Mouse (Mus musculus) cerebellum, postnatal 14 days (tissue): Measurements from ENCODE around the gene Jmjd1c.

Experiments
- DNase-seq, 2 experiments: peaks; one replicate each; pipeline ENCODE4 v3.0.0; 2021; ENCODE audit warnings: mixed read lengths in 2 of 2

The Jmjd1c gene

DNA sequence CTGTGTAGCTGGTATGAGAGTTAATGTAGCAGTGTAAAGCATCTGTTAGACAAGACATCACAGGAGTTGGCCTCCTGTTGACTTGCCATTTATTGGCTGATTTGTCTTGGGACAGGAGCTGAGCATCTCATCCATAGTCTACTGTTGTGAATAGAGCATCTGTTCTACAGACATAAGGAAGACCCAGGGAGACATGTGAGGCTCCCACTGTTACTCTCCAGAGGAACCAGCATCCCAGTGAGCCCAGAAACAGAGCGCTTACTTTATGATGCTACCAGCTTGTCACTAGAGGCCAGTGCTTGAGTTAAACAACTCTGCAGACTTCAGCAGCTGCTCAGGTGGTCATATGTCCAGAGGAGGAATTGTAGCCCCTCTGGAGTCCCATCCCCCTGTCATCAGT lies 157.2 kb downstream of the Jmjd1c start:
- no peak for DNase-seq

DNA sequence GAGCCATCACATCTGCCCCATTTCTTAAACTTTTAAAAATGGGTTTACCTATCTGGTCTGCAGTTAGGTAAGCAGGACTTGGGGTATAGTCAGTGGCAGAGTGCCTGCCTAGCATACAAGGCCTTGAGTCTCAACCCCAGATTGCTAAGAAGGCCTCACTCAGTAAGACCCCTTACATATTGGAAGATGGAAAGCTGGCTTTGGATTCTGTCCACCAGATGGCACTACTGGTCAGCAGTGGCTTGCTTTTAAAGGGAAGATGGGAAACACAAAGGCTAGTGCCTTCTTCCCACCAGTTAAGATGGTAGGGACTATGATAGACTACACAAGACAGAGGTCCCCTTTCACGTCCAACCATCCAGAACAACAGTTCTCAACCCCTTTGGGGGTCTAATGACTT lies 168.9 kb downstream of the Jmjd1c start:
- peak; percentile 69 to 82 for DNase-seq

DNA sequence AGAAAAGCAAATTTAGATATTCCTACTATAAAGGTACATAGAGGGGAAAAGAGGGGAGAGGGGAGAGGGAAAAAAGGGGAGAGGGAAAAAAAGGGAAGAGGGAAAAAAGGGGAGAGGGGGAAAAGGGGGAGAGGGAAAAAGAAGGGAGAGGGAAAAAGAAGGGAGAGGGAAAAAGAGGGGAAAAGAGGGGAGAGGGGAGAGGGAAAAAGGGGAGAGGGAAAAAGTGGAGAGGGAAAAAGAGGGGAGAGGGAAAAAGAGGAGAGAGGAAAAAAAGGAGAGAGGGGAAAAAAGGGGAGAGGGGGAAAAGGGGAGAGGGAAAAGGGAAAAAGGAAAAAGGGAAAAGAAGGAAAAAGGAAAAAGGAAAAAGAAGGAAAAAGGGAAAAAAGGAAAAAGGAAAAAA lies 180.0 kb downstream of the Jmjd1c start:
- no peak for DNase-seq

DNA sequence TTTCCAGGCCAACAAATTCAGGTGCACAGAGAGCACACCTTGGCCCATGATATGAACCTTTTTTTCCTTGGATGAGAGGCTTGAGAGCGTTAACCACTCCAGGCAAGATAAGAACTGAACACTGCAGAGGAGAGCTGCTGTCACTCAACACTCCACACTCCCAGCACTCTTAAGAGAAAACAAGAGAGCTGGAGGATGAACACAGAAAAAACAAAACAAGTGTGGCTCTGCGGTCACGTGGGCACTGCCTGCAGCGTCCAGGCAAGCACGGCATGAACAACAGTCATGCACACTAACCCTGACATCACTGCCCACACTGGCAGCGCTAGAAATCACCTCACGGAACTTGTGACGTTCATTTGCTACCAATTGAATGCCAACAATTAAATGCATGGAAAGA lies 185.9 kb downstream of the Jmjd1c start:
- DNase-seq = no peak

DNA sequence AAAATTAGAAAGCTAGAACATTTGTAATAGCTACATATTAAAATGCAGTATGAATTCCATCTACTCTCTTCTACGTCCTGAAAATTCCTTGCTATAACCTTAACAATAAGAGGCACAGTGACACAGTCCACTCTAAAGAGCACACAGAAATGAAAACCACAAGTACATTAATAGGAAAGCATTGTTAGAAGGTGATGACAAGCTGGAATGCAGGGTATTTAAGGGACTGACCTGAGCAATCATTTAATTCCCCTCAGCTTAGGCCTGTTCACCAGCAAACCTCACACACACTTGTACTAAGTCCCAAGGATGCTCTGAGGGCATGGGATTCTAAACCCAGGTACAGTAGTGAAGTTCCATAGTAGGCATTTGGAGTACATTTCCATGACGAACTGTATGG lies 186.6 kb downstream of the Jmjd1c start:
- no peak for DNase-seq

DNA sequence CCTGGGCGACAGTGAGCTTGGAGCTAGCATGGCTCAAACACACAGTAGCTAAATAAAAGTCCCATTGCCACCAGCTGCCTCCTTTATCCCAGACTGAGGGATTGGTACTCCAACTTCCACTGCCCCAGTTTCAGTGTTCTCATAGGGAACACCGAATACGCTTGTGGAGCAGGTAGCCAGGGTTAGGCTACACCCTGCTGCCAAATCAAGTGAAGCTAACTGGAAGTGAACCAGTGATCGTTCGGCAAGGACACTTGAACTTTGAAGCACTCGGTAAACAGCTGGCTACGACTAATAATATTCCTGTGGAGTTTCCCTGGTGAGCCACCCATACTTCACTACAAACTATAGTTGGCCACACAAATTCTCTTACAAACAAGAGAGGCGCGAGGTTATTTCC lies 187.6 kb downstream of the Jmjd1c start:
- DNase-seq = no peak

DNA sequence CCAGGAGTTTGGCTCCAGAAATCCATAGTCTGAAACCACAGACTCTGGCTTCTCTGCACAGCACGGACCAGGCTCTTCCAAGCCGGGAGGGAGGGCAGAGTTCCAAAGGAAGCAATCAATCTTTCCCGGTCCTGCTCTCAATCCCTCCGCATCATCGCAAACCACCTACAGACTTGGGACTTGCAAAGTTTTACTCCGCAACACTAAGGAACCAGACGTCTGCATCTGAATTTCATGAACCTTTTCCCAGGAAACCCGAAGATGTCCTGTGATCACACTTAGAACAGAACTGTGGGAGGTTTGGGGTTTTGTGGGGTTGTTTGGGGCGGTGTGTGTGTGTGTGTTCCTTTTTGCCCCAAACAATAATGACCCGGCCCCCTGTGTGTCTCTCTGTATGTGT lies 188.4 kb downstream of the Jmjd1c start:
- peak; percentile 33 to 52 for DNase-seq

DNA sequence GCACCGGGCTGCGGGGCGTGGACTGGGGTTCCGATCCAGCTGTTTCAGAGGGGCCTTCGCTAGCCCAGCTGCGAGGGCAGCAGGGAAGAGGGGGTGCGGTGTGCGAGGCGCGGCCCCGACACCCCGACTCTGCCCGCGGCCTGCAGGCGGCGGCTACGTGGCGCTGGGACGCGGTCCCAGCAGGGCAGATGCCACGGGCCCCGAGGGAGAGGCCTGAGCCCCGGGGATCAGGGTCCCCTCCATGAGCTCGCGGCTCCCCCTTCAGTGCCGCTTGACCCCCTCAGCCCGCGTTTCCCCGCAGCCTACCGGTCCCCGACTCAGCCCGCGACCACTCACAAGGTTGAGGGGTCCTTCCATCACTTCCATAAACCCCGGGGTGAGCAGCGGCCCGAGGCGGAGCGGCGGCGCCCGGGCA lies 188.8 kb downstream of the Jmjd1c start:
- DNase-seq = no peak

DNA sequence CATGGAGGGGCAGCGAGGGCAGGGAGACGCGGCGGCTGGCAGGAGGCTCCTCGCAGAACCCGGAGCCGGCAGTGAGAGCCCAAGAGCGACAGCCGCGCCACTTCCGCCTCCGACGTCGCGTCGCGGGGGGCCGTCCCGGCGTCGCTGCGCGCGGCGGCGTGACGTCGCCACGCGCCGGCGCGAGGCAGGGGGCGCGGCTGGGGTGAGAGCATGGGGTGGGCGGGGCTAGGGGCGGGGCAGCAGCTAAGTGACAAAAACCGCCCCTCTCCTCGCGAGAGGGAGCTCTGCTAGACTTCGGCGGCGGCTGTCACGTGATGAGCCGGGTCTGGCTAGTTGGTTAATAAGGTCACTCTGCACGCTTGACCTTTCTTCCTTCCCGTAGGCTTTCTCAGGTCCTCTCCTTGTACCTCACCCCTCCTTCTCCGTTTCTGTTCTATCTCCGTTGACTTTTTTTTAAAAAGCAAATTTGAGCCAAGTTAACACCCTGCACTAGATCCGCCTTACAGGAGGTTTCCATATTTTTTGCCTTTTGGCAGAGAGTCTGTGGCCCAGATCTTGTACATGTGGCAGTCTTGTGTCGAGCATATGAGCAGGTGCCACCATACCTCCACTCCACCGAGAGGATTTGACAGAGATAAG lies 189.4 kb downstream of the Jmjd1c start, which contains the start of gene Nrbf2:
TSS of gene Nrbf2 (minus strand) at position 130 of the 639 bp plus-strand sequence.
- DNase-seq = peak; percentile 89 to 92

DNA sequence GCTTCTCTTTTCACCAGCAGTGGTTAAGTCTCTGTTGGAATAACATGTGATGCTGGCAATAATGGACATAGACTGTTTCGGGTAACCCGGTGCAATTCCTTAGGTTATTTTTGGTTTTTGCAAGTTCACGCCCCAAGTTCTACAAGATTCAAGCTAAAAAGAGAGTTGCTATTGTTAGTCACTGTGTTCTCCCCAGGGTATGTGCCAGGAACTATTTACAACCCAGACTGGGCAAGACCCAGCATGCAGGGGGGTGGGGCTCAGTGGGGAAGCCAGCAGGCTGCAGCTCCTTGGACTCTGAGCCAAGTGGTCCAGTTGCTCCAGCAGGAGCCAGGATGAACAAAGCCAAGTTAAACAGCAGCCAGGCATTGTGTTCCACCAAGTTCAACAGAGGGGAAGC lies 192.0 kb downstream of the Jmjd1c start:
- peak; percentile 42 to 63 for DNase-seq

DNA sequence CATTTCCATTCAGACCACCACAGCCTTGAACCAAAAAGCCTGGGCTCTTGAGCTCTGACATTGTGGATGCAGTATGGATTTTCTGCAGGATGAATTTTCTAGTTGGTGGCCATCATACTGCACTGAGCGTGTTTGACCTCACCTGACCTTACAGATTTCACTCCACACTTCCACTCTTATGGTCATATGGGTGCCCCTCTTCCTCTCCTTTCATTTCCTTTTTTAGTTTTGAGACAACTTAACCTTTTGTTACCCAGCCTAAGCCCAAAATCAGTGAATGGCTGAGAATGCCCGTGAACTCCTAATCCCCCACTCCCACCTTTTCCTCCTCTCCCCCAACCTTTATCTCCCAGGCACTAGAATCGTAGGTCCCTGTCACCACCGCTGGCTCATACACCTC lies 194.7 kb downstream of the Jmjd1c start:
- DNase-seq = no peak

DNA sequence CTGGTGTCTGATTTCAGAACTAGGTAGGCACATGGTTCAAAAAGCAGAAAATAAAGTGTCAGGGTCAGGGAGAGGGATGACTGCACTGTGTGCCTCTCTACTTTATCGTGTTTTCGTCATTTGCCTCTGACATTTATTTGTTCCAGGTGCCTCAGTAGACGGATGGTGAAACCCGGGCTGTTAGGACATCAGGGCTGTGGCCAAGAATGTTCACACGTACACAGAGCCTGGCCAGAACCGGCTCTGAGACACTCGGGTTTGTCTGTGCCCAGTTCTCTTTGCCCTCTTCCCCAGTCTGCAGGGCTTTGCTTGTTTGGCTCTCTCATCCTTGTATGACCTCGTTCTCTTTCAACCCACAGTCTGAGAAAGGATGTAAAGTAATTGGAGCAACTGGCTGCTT lies 195.2 kb downstream of the Jmjd1c start:
- DNase-seq = no peak

DNA sequence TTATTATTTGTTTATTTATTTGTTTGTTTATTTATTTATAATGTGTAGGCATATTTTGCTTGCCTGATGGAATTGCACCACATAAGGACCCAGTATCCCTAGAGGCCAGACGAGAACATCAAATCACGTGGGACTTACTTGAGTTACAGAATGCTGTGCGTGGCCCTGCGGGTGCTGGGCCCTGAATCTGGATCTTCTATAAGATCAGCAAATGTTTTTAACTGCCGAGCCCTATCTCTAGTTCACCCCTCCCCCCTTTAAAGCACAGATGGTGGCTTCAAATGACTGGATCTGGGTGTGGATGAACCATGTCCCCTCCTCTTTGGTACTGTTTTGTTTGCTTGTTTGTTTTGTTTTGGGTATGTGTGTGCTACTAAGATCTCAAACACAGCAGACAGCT lies 199.4 kb downstream of the Jmjd1c start:
- no peak for DNase-seq

DNA sequence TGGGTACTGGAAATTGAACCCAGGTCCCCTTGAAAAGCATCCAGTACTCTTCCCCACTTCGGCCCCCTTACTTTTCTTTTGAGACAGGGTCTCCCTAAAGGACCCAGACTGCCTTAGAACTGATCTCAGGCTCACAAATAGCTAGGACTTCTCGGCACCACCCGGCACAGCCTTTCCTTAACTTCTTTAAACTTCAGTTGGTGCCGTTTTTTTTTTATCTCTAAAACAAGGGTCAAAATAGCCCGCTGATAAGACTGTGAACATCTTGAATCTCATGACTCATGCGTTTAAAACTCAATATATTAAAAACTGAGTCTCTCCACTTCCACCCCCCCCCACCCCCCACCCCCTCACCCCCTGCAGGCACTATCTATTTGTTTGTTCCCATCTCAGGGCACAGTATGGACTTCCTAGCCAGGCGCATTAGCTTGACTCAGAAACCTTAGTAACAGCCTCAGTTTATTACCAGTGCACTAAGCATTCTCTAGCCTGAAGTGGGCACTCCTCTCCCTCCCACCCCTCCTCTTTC lies 200.1 kb downstream of the Jmjd1c start:
- DNase-seq = no peak

DNA sequence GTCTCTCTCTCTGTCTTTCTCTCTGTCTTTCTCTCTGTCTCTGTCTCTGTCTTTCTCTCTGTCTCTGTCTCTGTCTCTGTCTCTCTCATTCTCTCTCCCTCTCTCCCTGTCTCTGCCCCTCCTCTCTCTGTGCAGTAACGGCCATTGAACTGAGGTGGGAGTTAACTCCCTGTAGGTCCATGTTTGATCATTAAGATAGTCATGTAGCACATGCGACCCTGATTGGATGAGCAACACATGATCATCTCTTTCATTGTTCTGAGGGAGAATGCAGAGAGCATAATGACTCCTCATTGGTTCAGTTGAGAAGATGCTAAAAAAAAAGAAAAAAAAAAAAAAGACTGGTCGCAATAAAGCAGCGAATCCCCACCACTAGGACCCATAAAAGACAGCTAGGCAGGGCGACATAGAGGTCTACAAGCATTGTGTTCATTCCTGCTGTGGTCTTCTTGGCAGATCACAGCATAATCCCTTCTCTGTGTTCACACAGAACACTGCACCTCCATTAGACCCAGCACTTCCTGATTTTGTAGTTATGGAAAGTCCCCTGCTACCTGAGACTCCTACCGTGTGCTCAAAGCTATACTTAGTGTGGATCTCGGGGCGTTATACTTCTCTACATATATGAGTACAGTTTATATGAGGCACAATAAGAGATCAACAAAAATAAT lies 200.7 kb downstream of the Jmjd1c start:
- DNase-seq = no peak

DNA sequence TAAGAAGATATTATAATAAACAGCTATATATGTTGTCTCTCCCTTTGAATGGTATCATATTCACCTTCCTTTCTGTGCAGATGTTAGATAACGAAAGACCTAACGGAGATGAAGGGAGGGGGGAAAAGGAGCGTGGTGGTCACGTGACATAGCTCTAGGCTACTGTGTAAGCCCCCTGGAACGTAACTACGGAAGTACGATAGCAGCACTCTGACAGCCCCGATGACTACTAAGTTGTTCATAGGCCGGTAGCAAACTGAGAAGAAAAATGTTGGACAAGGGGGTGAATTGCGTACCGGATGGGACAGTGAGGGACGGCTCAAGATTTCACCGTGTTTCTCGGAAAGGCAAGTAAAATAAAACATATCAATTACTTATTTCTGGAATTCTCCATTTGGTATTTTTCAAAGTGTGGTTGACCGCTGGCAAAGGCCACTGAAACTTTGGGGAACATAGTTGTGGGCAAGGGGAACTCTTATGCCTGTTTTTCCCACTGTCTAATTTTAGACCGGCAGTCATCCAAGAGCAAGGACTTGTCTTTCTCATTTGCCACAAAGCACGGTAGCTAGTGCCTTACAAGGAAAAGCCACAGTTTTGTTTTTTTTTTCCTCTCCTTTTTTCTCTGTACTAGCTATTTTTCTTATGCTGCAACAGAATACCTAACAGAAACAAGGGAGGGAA lies 201.4 kb downstream of the Jmjd1c start:
- no peak for DNase-seq

DNA sequence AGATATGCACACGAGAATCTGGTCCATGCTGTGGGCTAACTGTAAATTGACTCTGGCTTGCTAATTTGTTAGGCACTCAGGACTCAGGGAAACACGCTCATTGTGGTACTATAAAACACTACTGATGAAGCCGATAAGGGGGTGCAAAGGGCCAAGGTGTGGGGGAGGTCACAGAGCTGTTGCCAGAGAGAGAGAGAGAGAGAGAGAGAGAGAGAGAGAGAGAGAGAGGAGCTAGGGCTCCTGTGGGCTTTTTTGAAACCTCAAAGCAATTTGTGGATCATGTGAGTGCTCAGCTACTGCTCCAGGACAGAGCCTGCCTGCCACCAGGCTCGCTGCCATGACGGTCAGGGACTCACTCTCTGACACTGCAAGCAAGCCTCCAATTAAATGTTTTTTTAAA lies 202.9 kb downstream of the Jmjd1c start:
- DNase-seq = no peak

DNA sequence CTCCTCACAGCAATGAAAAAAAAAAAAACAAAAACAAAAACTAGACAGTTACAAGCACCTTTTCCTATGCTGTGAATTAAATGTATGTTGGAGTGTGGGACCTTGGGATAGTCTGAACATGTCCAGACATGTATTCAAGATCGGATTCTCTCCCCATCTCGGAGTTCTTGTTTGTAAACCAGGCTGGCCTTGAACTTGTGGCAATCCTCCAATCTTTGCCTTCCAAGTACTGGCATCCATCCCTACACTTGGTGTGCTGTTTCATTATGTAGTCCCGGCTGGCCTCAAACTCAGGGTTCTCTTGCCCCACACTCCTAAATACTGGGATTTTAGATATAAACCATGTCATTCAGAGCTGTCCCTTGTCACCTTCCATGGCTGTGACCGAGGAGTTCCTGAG lies 203.4 kb downstream of the Jmjd1c start:
- peak in 1 of 2 experiments; percentile 35 for DNase-seq

DNA sequence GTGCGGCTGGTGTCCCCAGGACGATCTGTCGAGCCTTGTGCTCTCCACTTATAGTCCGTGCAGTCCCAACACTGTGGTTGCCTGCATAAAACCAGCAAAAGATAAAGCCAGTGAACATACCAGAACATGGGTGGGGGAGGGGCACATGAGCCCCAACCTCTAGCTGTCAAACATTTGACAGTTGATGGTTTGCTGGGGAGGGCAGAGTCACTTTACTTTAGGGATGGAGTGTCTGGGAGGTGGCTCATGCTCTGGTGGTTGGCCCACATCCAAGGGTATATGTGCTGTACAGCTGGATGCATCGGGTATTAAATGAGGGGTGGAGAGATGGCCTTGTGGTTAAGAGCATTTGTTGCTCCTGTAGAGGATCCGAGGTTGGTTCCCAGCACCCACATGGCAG lies 205.1 kb downstream of the Jmjd1c start:
- no peak for DNase-seq

DNA sequence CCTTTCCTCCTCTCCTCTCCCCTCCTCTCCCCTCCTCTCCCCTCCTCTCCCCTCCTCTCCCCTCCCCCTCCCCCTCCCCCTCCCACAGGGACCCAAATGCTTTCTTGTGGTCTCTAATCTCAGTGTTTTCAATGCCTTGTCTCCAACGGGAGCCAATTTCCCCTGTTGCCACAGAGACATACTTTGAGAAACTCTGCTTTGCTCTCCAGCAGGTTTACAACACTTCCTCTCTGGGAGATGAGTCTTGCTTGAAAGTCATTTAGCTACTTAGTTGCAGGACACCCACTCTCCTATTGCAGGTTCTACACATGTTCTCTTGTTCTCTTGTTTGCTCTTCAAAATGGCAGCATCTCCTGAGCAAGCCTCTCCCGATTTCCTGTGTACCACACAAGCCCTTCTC lies 206.4 kb downstream of the Jmjd1c start:
- DNase-seq = no peak
